Mouse (Mus musculus): ENCODE results near the gene Ufsp2. TPM values are rescaled to one million over a fixed set of nuclear protein-coding genes. Genes with fewer than 3 reads are reported as not detected.

Gene Ufsp2
- polyA plus RNA-seq, 1 experiment from 2014 or later: 93.0 TPM

DNA sequence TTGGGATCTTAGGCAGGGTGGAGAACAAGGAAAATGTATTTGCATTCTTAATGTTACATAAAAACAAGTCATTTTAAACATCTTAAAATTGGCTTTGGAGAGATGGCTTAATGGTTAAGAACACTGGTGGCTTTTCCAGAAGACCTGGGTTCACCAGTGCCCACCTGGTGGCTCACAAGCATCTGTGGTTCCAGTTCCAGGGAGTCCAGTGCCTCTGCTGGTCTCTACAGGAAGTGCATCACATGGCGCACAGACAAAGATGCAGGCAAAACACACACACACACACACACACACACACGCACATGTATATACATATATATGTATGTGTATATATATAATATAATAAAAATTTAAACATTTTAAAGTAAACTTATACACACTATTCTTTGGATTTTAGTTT, 18.8 kb downstream of the Ufsp2 start:
- Histone ChIP-seq H3K36me3 (peaks cover 49% of the 10 kb centered on the region), H3K9me3 (no peaks in the 10 kb centered on the region), H3K4me2 (replicated peaks) (no peak overlapping the region), H3K4me3 (no peak overlapping the region), H3K27me3 (no peaks in the 10 kb centered on the region), H3K4me1 (peaks cover 8% of the 10 kb centered on the region), H3K27ac (no peak overlapping the region), H3K9ac (no peak overlapping the region)
- 88% methylated on average over 2 of the region's 2 CpGs for WGBS
- ATAC-seq (ENCODE audit: low FRiP score, low read depth): no peak

- Histone ChIP-seq H3K4me1 (peaks cover 12% of the 10 kb centered on the region), H3K9ac (no peak overlapping the region), H3K4me3 (no peak overlapping the region), H3K36me3 (peaks cover 44% of the 10 kb centered on the region), H3K4me2 (replicated peaks) (no peak overlapping the region), H3K27me3 (no peaks in the 10 kb centered on the region), H3K9me3 (no peaks in the 10 kb centered on the region), H3K27ac (no peak overlapping the region)
- 89% methylated on average over 3 of the region's 3 CpGs for WGBS
- ATAC-seq (ENCODE audit: low FRiP score, low read depth): no peak
These were observed 20.2 kb downstream of the Ufsp2 start for GRCm38 (mm10) chr8:45995576-45995975.

DNA sequence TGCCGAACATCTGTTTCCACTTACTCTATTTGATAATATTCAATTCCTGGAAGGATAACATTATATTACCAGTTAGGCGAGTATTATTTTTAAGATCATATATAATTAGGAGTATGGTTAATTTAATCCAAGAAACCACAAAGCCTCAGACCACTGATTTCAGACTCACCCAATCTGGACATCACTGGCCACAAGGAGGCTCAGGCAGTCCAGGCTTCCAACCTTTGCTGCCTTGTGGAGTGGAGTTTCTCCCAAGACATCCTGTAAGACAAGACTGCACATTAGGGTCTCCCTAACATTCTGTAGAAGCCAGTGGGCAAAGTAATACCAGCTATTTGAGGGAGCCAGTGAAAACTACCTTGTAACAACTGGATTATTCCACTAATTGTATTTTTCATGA, 22.9 kb downstream of the Ufsp2 start:
- no peaks in the 10 kb centered on the region for H3K27me3 ChIP-seq
- H3K4me3 ChIP-seq: no peak overlapping the region
- no peak for ATAC-seq (ENCODE audit: low FRiP score, low read depth)
- 77% methylated on average over 2 of the region's 2 CpGs for WGBS
- no peaks in the 10 kb centered on the region for H3K9me3 ChIP-seq
- no peak overlapping the region for H3K9ac ChIP-seq
- H3K36me3 ChIP-seq: peaks cover 30% of the 10 kb centered on the region
- peak overlapping the region; percentile 87 for H3K4me2 ChIP-seq (replicated peaks)
- H3K27ac ChIP-seq: no peak overlapping the region
- H3K4me1 ChIP-seq: peaks cover 14% of the 10 kb centered on the region

DNA sequence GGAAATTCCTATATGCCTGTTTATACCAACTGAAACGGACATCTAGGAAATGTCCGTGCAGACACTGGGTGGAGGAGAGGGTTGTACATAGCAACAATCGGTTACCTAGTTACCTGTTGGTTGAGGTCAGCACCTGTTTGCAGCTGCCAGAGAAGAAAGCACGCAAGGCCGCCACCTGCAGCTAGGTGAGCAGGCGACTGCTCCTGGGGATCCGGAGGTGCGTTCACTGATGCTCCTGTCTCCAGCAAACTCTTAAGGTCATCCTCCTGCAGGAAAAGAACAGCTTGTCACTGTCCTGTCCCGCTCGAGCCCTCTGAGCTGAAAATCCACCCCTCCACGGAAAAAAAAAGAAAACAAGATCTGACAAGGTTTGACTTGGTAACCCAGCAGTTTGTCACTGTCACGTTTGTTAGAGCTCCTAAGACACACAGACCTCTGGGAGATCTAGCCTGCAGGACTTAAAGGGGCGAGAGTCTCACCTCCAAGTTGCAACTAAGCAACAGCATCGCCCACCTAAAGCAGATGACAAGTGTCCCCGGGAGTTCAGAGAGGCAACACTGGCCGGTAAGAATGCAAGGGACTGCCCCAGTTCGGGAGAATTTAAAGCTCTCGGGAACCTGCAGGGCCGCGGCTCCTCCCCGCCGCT, 23.9 kb downstream of the Ufsp2 start, which contains the start of gene Lrp2bp:
Gene Lrp2bp, plus strand, starts transcription at position 166 of the 646 bp plus-strand sequence.
- H3K4me3 ChIP-seq: peak within 1 kb of the TSS; percentile 55
- peaks cover 14% of the 10 kb centered on the region for H3K4me1 ChIP-seq
- peak within 1 kb of the TSS; percentile 88 for H3K9ac ChIP-seq
- 2% methylated on average over 22 of the region's 22 CpGs for WGBS
- no peak for ATAC-seq (ENCODE audit: low FRiP score, low read depth)
- no peaks in the 10 kb centered on the region for H3K9me3 ChIP-seq
- H3K27me3 ChIP-seq: no peaks in the 10 kb centered on the region
- peak within 1 kb of the TSS; percentile 97 for H3K27ac ChIP-seq
- peaks cover 23% of the 10 kb centered on the region for H3K36me3 ChIP-seq
- H3K4me2 ChIP-seq (replicated peaks): peak within 1 kb of the TSS; percentile 87

DNA sequence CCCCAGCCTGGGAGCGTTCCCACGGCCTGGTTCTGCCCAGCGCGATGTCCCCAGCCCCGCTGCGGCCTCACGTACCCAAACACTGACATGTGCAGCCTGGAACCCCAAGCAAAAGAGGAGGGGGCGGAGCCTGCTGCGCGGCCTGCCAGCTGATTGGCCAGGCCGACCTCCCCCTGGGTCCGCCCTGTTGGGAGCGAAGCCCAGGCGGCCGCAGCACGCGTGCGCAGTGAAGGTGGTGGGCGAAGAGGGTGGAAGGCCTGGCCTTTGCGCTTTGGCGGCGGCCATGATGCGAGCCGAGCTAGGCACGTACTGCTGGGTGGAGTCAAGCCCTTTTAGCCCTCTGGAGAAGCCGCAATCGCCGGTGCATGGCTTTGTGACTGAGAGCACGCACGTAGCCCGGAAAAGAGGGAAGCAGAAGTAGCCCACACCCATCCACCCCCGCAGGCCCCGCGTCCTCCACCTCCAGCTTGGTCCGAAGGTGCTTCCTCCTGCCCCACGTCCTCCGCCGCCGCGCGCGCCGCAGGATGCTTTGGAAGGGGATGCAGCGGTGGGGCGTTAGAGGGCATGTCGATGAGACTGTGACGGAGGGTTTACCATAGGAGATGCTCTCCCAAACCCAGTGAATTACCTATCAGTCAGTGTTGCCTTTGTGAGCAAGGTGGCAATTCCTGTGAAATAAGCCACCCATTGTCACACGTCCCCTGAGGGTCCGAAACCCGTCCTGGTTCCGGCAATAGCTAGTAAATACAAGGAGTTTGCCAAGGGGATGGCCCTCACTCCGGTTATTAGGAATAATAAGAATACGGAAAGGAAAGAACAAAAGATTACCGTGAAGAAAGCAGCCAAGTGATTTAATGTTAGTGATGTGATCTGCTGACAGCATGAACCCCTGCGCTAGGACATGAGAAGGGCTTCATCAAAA, 24.7 kb downstream of the Ufsp2 start:
- peaks cover 14% of the 10 kb centered on the region for H3K4me1 ChIP-seq
- H3K9me3 ChIP-seq: no peaks in the 10 kb centered on the region
- peak overlapping the region; percentile 88 for H3K9ac ChIP-seq
- H3K27ac ChIP-seq: peak overlapping the region; percentile 97
- H3K36me3 ChIP-seq: peaks cover 23% of the 10 kb centered on the region
- H3K27me3 ChIP-seq: no peaks in the 10 kb centered on the region
- H3K4me3 ChIP-seq: peak overlapping the region; percentile 55
- peak; percentile 99 for ATAC-seq (ENCODE audit: low FRiP score, low read depth)
- peak overlapping the region; percentile 87 for H3K4me2 ChIP-seq (replicated peaks)
- 6% methylated on average over 55 of the region's 55 CpGs for WGBS

DNA sequence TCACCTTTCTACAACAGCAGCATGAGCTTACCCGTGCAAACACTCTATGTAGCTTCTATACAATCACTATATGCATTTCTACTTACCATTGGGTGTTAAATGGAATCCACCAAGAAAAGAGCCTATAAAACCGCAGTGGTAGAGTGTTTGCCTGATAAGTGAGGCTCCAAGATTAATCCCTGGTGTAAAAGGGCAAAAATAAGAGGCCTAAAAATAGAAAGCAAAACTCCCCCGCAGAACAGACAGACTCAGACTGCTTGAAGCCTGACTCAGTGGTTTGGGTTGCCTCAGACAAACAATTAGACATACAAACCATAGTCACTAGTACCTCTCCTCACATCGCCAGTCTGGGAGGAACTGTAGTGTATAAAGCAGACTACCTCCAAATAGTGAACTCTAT, 30.3 kb downstream of the Ufsp2 start, which contains the start of gene Ankrd37:
Gene Ankrd37, minus strand, starts transcription at position 112 of the 400 bp plus-strand sequence.
- no peaks in the 10 kb centered on the region for H3K36me3 ChIP-seq
- H3K27ac ChIP-seq: no peak within 1 kb of the TSS
- H3K4me2 ChIP-seq (replicated peaks): no peak within 1 kb of the TSS
- no peak within 1 kb of the TSS for H3K4me3 ChIP-seq
- no peaks in the 10 kb centered on the region for H3K9me3 ChIP-seq
- no peak for ATAC-seq (ENCODE audit: low FRiP score, low read depth)
- 75% methylated on average over 4 of the region's 4 CpGs for WGBS
- no peak within 1 kb of the TSS for H3K9ac ChIP-seq
- H3K4me1 ChIP-seq: peaks cover 5% of the 10 kb centered on the region
- no peaks in the 10 kb centered on the region for H3K27me3 ChIP-seq

DNA sequence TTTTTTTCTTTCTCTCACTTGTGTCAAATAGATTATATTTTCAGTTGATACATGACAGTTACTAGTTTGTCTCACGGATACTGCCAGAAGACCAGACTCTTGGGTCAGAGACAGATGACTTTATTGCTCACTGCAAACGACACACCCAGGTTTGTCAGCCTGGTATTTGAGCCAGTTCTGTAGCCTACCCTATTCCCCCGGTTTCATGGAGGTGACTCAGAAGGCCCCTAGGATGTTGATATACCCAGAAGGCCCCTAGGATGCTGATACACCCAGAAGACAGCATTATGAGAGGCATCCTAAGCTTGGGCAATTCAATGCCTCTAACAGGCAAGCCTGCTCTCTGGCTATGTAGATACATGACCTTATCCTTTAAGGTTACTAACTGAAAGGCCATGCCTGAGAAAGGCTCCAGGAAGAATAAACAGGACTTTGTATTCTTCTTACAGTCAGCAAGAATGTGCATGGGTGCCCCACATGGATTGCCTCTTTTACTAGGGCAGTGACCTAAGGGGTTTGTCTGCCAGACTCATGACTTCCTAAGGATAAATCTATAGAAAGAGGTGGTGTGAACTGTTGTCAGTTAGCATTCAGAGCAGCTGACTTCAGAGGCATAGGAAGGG, 31.8 kb downstream of the Ufsp2 start:
- Histone ChIP-seq H3K4me3 (no peak overlapping the region), H3K9me3 (no peaks in the 10 kb centered on the region), H3K4me2 (replicated peaks) (no peak overlapping the region), H3K27ac (no peak overlapping the region), H3K9ac (no peak overlapping the region), H3K27me3 (no peaks in the 10 kb centered on the region), H3K4me1 (peaks cover 14% of the 10 kb centered on the region), H3K36me3 (no peaks in the 10 kb centered on the region)
- WGBS: 37% methylated on average over 3 of the region's 3 CpGs
- ATAC-seq (ENCODE audit: low FRiP score, low read depth): no peak

DNA sequence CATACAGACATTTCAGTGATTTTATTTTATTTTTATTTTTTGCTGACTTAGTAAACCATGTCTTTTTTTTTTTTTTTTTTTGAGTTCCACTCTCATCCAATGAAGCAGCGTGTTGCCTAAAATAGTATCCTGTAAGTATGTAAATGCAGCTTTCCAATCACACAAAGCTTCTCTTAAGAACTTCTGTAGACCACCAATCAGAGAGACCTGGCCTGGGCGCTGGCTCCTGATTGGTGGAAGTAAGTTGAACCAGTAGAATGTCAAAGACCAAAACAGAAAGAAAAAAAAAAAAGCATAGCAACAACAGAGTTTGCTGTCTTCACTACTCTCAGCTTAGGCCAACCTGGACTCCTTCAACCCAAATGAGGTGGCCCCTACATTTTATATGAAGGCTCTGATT, 35.0 kb downstream of the Ufsp2 start:
- no peak overlapping the region for H3K9ac ChIP-seq

DNA sequence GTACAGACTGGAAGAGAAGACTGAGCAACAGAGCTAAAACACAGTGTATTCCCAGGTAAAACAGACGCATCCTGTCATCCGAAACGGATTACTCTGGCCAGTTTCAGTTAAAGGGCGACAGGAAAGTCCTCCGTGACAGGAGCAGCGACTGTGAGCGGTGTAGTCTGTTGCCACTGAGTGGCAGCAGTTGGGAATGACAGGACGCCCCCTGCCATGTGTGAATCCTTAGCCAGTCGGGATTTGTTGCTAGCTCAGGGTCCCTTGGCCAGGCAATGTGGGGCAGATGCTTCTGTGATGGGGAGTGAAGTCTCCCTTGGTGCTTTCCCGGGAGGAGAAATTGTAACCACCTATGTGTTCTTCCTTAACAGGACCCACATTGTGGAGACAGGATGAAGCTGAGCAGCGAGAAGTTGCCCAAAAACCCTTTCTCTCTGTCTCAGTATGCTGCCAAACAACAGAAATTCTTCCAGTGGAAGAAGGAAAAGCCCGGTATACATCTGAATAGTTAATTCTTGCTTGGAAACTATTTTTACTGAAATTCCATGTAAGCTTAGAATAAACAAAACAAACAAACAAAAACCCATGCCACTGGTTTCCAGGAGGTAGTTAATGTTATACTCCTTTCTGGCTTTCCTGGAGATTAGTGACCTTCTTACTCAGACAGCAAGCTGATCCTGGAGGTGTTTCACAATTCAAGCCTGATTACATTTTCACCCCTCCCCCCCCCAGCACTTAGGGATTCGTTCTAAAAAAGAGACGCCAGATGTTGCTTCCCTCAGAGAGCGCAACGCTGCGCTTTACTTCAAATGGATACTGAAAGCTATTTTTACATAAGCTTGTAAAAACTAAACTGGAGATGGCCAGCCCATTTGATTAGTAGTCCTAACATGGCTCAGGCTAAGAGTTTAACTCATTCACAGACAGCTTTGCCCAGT, 35.7 kb downstream of the Ufsp2 start:
- Histone ChIP-seq H3K27ac (no peak overlapping the region), H3K4me1 (peaks cover 14% of the 10 kb centered on the region), H3K27me3 (no peaks in the 10 kb centered on the region), H3K9ac (peak overlapping the region; percentile 45; the same call in 1 of the 2 replicates), H3K4me2 (replicated peaks) (peak overlapping the region; percentile 54), H3K9me3 (no peaks in the 10 kb centered on the region), H3K36me3 (no peaks in the 10 kb centered on the region), H3K4me3 (peak overlapping the region; percentile 22)
- 0 out of 2 replicates have a peak, but pooled peaks have one; percentile 40 for ATAC-seq (ENCODE audit: low FRiP score, low read depth)
- 6% methylated on average over 17 of the region's 17 CpGs for WGBS

More for the DNA sequence above, 35.0 kb downstream of the Ufsp2 start:
- peak overlapping the region; percentile 54 for H3K4me2 ChIP-seq (replicated peaks)
- H3K4me3 ChIP-seq: peak overlapping the region; percentile 22
- H3K27me3 ChIP-seq: no peaks in the 10 kb centered on the region
- peaks cover 14% of the 10 kb centered on the region for H3K4me1 ChIP-seq
- 0 out of 2 replicates have a peak, but pooled peaks have one; percentile 19 for ATAC-seq (ENCODE audit: low FRiP score, low read depth)
- no peak overlapping the region for H3K27ac ChIP-seq
- no peaks in the 10 kb centered on the region for H3K36me3 ChIP-seq
- H3K9me3 ChIP-seq: no peaks in the 10 kb centered on the region
- 57% methylated on average over 2 of the region's 2 CpGs for WGBS

DNA sequence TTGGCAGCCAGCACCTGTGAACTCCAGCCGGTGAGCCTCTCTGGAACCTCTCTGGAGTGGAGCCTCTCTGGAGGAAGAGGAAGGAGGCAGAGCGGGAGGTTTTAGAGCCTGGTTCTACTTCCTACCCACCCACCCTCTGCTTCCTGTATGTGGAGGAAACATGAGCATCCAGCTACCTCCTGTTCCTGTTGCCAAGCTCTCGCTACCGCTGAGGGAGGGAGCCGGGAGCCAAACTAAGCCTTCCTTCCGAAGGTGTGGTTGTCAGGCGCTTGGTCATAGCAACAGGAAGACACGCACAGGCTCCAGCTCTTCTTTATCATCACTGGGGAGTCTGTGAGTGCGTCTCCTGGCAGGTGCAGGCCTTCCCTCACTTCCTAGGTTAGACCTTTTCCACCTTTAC, 46.9 kb downstream of the Ufsp2 start:
- H3K36me3 ChIP-seq: no peaks in the 10 kb centered on the region
- peaks cover 7% of the 10 kb centered on the region; the same call in 1 of the 2 replicates for H3K4me1 ChIP-seq
- H3K27me3 ChIP-seq: no peaks in the 10 kb centered on the region
- H3K9me3 ChIP-seq: no peaks in the 10 kb centered on the region
- no peak overlapping the region for H3K4me3 ChIP-seq
- ATAC-seq (ENCODE audit: low FRiP score, low read depth): no peak
- no peak overlapping the region for H3K9ac ChIP-seq
- no peak overlapping the region for H3K27ac ChIP-seq
- no peak overlapping the region for H3K4me2 ChIP-seq (replicated peaks)
- WGBS: 83% methylated on average over 9 of the region's 9 CpGs

GRCm38 (mm10) chr8:46022758-46023157, 47.4 kb downstream of the Ufsp2 start:
- Histone ChIP-seq H3K36me3 (no peaks in the 10 kb centered on the region), H3K9me3 (no peaks in the 10 kb centered on the region), H3K4me2 (replicated peaks) (no peak overlapping the region), H3K4me3 (no peak overlapping the region), H3K27me3 (no peaks in the 10 kb centered on the region), H3K4me1 (peaks cover 7% of the 10 kb centered on the region; the same call in 1 of the 2 replicates), H3K9ac (no peak overlapping the region), H3K27ac (no peak overlapping the region)
- 91% methylated on average over 9 of the region's 9 CpGs for WGBS
- ATAC-seq (ENCODE audit: low FRiP score, low read depth): no peak

Measured in limb, embryonic 13.5 days (tissue).